Mouse (Mus musculus): ENCODE measurements around the gene Dlst.

- TF ChIP-seq CTCF (IDR thresholded peaks at IDR 0.05) = no peak
- no peak for TF ChIP-seq EP300 (IDR thresholded peaks at IDR 0.05)
Measured at GRCm38 (mm10) chr12:85071043-85071442, 39.6 kb upstream of the Dlst start.

Measured in lung, postnatal 0 days (tissue).